Mouse (Mus musculus) midbrain, embryonic 16.5 days (tissue): ENCODE results near the gene Slc13a5. TPM values are rescaled to one million over a fixed set of nuclear protein-coding genes. Genes with fewer than 3 reads are reported as not detected.

Experiments used
- ATAC-seq: fragments of 200-750 bp; cut with Nextera tagmentation; 2 replicates; pipeline ENCODE4 v1.8.0; 2017; ENCODE audit warnings: moderate TSS enrichment
- H3K27ac ChIP-seq: fragments of 300-500 bp; sonication (generic); 2 replicates; pipeline ENCODE4 v1.5.1; 2014; ENCODE audit warnings: mild to moderate bottlenecking, low read length, mixed read lengths
- H3K27me3 ChIP-seq: fragments of 300-500 bp; sonication (generic); 2 replicates; pipeline ENCODE4 v1.6.1; 2014; ENCODE audit warnings: low read depth, low read length, mixed read lengths; ENCODE audit not compliant: control insufficient read depth, insufficient read depth
- H3K36me3 ChIP-seq: fragments of 300-500 bp; sonication (generic); 2 replicates; pipeline ENCODE4 v1.6.1; 2014; ENCODE audit warnings: mild to moderate bottlenecking, low read length, moderate library complexity, mixed read lengths; ENCODE audit not compliant: control insufficient read depth, insufficient read depth
- H3K4me1 ChIP-seq: fragments of 300-500 bp; sonication (generic); 2 replicates; pipeline ENCODE4 v1.6.1; 2014; ENCODE audit warnings: mild to moderate bottlenecking, low read length, mixed read lengths; ENCODE audit not compliant: control insufficient read depth, insufficient read depth
- H3K4me2 ChIP-seq: fragments of 300-500 bp; sonication (generic); 2 replicates; pipeline ENCODE4 v1.6.1; 2014; ENCODE audit warnings: mild to moderate bottlenecking, low read length, mixed read lengths
- H3K4me3 ChIP-seq: fragments of 300-500 bp; sonication (generic); 2 replicates; pipeline ENCODE4 v1.5.1; 2014; ENCODE audit warnings: low read depth, mild to moderate bottlenecking, low read length, moderate library complexity, mixed read lengths
- H3K9ac ChIP-seq: fragments of 300-500 bp; sonication (generic); 2 replicates; pipeline ENCODE4 v1.6.1; 2014; ENCODE audit warnings: low read depth, low read length, mixed read lengths
- H3K9me3 ChIP-seq: fragments of 300-500 bp; sonication (generic); replicated peaks from 2 replicates; pipeline ENCODE4 v1.6.1; 2014; ENCODE audit warnings: mild to moderate bottlenecking, low read length, mixed read lengths; ENCODE audit not compliant: control insufficient read depth, poor library complexity, severe bottlenecking
- WGBS: fragments of 180-500 bp; shearing (Covaris S2); extraction: QIAGEN DNeasy Blood & Tissue Kit; methylation state at CpG from one replicate; pipeline ENCODE4 v1.1.7; 2014; 5-methylcytosine and 5-hydroxymethylcytosine counted together
- polyA plus RNA-seq: library from polyadenylated mRNA; unstranded; fragments of >200 nt; fragmentation: Nextera tagmentation; extraction: Ambion mirVana; gene quantifications from 2 replicates; pipeline ENCODE4 v1.2.1, GENCODE M21; 2015

Gene Slc13a5
- polyA plus RNA-seq, 1 experiment from 2014 or later = 2.6 TPM

GRCm38 (mm10) chr11:72281143-72281851 lies 14.3 kb upstream of the Slc13a5 start:
- ATAC-seq = no peak
- Histone ChIP-seq H3K4me1 (no peaks in the 10 kb centered on the region), H3K9ac (no peak overlapping the region), H3K4me3 (no peak overlapping the region), H3K27ac (no peak overlapping the region), H3K4me2 (no peak overlapping the region), H3K9me3 (no peaks in the 10 kb centered on the region), H3K36me3 (no peaks in the 10 kb centered on the region), H3K27me3 (no peaks in the 10 kb centered on the region)
- 87% methylated on average over 5 of the region's 5 CpGs for WGBS

- no peaks in the 10 kb centered on the region for H3K27me3 ChIP-seq
- H3K36me3 ChIP-seq = no peaks in the 10 kb centered on the region
- H3K27ac ChIP-seq = no peak overlapping the region
- no peaks in the 10 kb centered on the region for H3K9me3 ChIP-seq
- ATAC-seq = no peak
- no peak overlapping the region for H3K9ac ChIP-seq
- H3K4me2 ChIP-seq = no peak overlapping the region
- H3K4me3 ChIP-seq = no peak overlapping the region
- no peaks in the 10 kb centered on the region for H3K4me1 ChIP-seq
- 75% methylated on average over 3 of the region's 3 CpGs for WGBS
Observed at GRCm38 (mm10) chr11:72273341-72273740, 6.3 kb upstream of the Slc13a5 start.

- Histone ChIP-seq H3K9ac (no peak overlapping the region), H3K9me3 (no peaks in the 10 kb centered on the region), H3K36me3 (no peaks in the 10 kb centered on the region), H3K4me1 (no peaks in the 10 kb centered on the region), H3K4me2 (no peak overlapping the region), H3K4me3 (no peak overlapping the region), H3K27me3 (peaks cover 3% of the 10 kb centered on the region; the same call in 1 of the 2 replicates), H3K27ac (no peak overlapping the region)
- WGBS = 70% methylated on average over 1 of the region's 1 CpGs
- no peak for ATAC-seq
Observed at GRCm38 (mm10) chr11:72271761-72272160, 4.7 kb upstream of the Slc13a5 start.

GRCm38 (mm10) chr11:72266207-72266959 lies 639 bp downstream of the Slc13a5 start:
- H3K27me3 ChIP-seq = peaks cover 13% of the 10 kb centered on the region
- H3K4me1 ChIP-seq = peaks cover 3% of the 10 kb centered on the region; the same call in 1 of the 2 replicates
- H3K4me3 ChIP-seq = peak overlapping the region; percentile 44
- under 1% methylated on average over 46 of the region's 46 CpGs for WGBS
- peak overlapping the region; percentile 52 for H3K9ac ChIP-seq
- no peak overlapping the region for H3K27ac ChIP-seq
- H3K36me3 ChIP-seq = no peaks in the 10 kb centered on the region
- H3K9me3 ChIP-seq = no peaks in the 10 kb centered on the region
- H3K4me2 ChIP-seq = peak overlapping the region; percentile 72
- peak; percentile 89 for ATAC-seq

- WGBS = 7% methylated on average over 11 of the region's 11 CpGs
- no peak overlapping the region for H3K27ac ChIP-seq
- ATAC-seq = 0 out of 2 replicates have a peak, but pooled peaks have one; percentile 59
- H3K4me1 ChIP-seq = peaks cover 3% of the 10 kb centered on the region; the same call in 1 of the 2 replicates
- no peaks in the 10 kb centered on the region for H3K9me3 ChIP-seq
- no peak overlapping the region for H3K4me3 ChIP-seq
- peak overlapping the region; percentile 1; the same call in 1 of the 2 replicates for H3K4me2 ChIP-seq
- peaks cover 13% of the 10 kb centered on the region for H3K27me3 ChIP-seq
- H3K9ac ChIP-seq = no peak overlapping the region
- H3K36me3 ChIP-seq = no peaks in the 10 kb centered on the region
Observed at GRCm38 (mm10) chr11:72265483-72265882, 1.5 kb downstream of the Slc13a5 start.

GRCm38 (mm10) chr11:72256441-72256840 lies 10.6 kb downstream of the Slc13a5 start:
- no peaks in the 10 kb centered on the region for H3K9me3 ChIP-seq
- no peak overlapping the region for H3K4me3 ChIP-seq
- no peak overlapping the region for H3K27ac ChIP-seq
- H3K4me1 ChIP-seq = no peaks in the 10 kb centered on the region
- no peak for ATAC-seq
- 89% methylated on average over 2 of the region's 2 CpGs for WGBS
- no peak overlapping the region for H3K4me2 ChIP-seq
- no peaks in the 10 kb centered on the region for H3K36me3 ChIP-seq
- H3K27me3 ChIP-seq = no peaks in the 10 kb centered on the region
- H3K9ac ChIP-seq = no peak overlapping the region

GRCm38 (mm10) chr11:72255629-72256028 lies 11.4 kb downstream of the Slc13a5 start:
- Histone ChIP-seq H3K9me3 (no peaks in the 10 kb centered on the region), H3K4me1 (no peaks in the 10 kb centered on the region), H3K9ac (no peak overlapping the region), H3K36me3 (no peaks in the 10 kb centered on the region), H3K27ac (no peak overlapping the region), H3K4me2 (no peak overlapping the region), H3K4me3 (no peak overlapping the region), H3K27me3 (no peaks in the 10 kb centered on the region)
- no peak for ATAC-seq
- WGBS = 95% methylated on average over 4 of the region's 4 CpGs

GRCm38 (mm10) chr11:72245196-72245753 lies 21.7 kb downstream of the Slc13a5 start:
- Histone ChIP-seq H3K4me3 (no peak overlapping the region), H3K4me1 (no peaks in the 10 kb centered on the region), H3K27ac (no peak overlapping the region), H3K9ac (no peak overlapping the region), H3K4me2 (no peak overlapping the region), H3K36me3 (no peaks in the 10 kb centered on the region), H3K9me3 (no peaks in the 10 kb centered on the region), H3K27me3 (no peaks in the 10 kb centered on the region)
- no peak for ATAC-seq
- 85% methylated on average over 8 of the region's 8 CpGs for WGBS
